Mouse (Mus musculus): ENCODE measurements around the gene Dnajc30. TPM values are rescaled to one million over a fixed set of nuclear protein-coding genes. Genes with fewer than 3 reads are reported as not detected.
A peak's percentile ranks its signal among the peaks of the same experiment; 100 is the strongest.

The Dnajc30 gene
- polyA plus RNA-seq, 1 experiment, result 46.6 TPM

DNA sequence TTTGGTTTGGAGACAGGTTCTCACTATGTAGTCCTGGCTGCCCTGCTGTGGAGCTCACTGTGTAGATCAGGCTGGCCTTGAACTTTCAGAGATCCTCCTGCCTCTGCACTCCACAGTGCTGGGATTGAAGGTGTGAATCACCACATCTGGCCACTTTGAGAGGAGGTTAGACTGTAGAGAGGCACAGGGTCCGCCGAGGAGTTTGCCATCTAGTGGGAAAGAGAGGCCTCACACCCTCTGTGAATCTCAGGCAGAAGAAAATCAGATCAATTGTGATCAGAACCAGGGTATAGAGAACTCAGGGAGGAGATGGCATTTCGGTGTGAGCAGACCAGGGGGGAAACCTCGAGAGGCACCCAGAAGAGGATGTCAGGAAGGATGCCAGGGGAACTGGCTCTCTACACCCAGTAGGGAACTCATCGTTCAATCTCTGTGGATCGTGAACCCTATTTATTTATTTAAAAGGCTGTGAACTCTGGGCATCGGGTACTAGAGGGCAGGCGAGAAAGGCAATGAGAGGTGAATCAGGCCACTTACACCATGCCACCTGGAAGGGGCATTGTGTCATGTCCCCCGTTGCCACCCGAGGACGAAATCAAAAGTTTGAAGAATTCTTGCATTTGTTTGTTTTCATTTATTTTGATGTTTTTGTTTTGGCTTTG, 40.1 kb downstream of the Dnajc30 start:
- no peak for DNase-seq
- Histone ChIP-seq H3K27ac (ENCODE audit: insufficient read depth, low read length) (no peak overlapping the region), H3K4me3 (replicated peaks; ENCODE audit: insufficient read depth, low read depth, low read length) (no peak overlapping the region), H3K27me3 (ENCODE audit: control insufficient read depth, insufficient read depth, low read length) (no peaks in the 10 kb centered on the region), H3K4me1 (ENCODE audit: control insufficient read depth, insufficient read depth, low read length) (no peaks in the 10 kb centered on the region)
- TF ChIP-seq CTCF (IDR thresholded peaks at IDR 0.05; ENCODE audit: borderline replicate concordance, insufficient read depth, low read depth, low read length) (peak; percentile 32; the same call in 1 of the 2 replicates), POLR2A (IDR thresholded peaks at IDR 0.05; ENCODE audit: borderline replicate concordance, insufficient read depth, low read length) (no peak)
- WGBS, result 59% methylated on average over 11 of the region's 11 CpGs

DNA sequence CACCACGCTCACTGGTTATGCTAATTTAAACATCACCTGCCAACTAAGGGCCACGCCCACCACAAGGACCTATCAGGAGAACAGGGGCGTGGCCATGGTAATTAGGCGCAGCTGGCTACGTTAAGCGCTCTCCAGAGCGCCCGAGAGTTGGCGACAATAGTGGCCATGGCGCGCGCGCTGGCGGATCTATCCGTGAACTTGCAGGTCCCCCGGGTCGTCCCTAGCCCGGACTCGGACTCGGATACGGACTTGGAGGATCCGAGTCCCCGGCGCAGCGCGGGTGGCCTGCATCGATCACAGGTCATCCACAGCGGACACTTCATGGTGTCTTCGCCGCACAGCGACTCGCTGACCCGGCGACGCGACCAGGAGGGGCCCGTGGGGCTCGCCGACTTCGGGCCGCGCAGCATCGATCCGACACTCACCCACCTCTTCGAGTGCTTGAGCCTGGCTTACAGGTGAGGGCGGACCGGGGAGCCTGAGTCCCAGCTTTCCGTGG, 42.8 kb downstream of the Dnajc30 start:
- H3K4me3 ChIP-seq (replicated peaks; ENCODE audit: insufficient read depth, low read depth, low read length), result peak overlapping the region; percentile 37
- whole genome bisulfite sequencing, result under 1% methylated on average over 48 of the region's 48 CpGs
- peak; percentile 36 to 46 for DNase-seq
- no peaks in the 10 kb centered on the region for H3K27me3 ChIP-seq (ENCODE audit: control insufficient read depth, insufficient read depth, low read length)
- H3K27ac ChIP-seq (ENCODE audit: insufficient read depth, low read length), result no peak overlapping the region
- TF ChIP-seq CTCF (IDR thresholded peaks at IDR 0.05; ENCODE audit: borderline replicate concordance, insufficient read depth, low read depth, low read length), result no peak
- no peak for TF ChIP-seq POLR2A (IDR thresholded peaks at IDR 0.05; ENCODE audit: borderline replicate concordance, insufficient read depth, low read length)
- H3K4me1 ChIP-seq (ENCODE audit: control insufficient read depth, insufficient read depth, low read length), result no peaks in the 10 kb centered on the region

DNA sequence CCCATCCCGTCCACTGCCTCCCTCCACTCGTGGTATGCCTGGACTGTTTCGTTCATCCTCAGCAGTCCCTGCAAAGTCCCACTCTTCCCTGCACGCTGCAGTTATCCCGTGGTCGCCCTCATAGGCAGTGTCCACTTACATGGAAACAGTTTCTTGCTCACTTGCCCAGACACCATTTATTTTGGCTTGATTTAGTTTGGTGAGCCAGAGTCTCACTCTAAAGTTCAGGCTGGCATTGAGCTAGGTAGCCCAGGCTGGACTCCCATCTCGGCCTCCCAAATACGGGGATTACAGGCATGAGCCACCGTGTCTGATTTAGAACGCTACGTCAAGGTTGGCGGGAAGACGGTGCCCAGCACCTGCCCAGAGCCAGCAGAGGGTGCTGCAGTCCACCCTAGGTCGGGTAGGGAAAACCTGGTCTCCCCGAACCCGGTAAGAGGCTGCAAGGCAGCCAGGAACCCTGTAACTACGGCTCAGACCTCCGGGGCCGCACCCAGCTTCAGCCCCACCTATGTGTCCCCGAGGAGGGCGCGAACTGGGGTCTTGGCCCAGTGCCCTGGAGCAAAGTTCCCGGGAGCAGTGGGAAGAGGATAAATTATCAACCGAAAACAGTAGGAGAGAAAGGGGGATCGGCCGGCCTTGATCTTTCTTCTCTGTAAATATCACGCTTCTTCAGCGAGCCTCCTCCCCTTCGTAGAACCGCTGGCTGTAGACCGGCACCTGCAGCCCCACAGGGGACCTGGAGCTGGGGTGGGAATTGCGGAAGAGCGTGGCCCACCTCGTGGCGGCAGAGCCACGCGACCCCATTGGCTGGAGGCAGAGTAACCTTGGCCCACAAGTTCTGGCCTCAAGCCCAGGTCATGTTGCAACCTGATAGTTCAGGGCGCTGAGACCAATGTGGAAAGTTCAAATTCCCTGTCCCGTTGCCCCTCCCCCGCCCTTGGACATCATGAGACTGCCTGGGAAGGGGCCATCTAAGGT, 43.8 kb downstream of the Dnajc30 start:
- DNase-seq, result peak; percentile 48 to 58
- Histone ChIP-seq H3K4me3 (replicated peaks; ENCODE audit: insufficient read depth, low read depth, low read length) (no peak overlapping the region), H3K4me1 (ENCODE audit: control insufficient read depth, insufficient read depth, low read length) (no peaks in the 10 kb centered on the region), H3K27me3 (ENCODE audit: control insufficient read depth, insufficient read depth, low read length) (no peaks in the 10 kb centered on the region), H3K27ac (ENCODE audit: insufficient read depth, low read length) (no peak overlapping the region)
- 7% methylated on average over 40 of the region's 40 CpGs for WGBS
- no peak for TF ChIP-seq POLR2A (IDR thresholded peaks at IDR 0.05; ENCODE audit: borderline replicate concordance, insufficient read depth, low read length)
- peak; percentile 73 for TF ChIP-seq CTCF (IDR thresholded peaks at IDR 0.05; ENCODE audit: borderline replicate concordance, insufficient read depth, low read depth, low read length)

DNA sequence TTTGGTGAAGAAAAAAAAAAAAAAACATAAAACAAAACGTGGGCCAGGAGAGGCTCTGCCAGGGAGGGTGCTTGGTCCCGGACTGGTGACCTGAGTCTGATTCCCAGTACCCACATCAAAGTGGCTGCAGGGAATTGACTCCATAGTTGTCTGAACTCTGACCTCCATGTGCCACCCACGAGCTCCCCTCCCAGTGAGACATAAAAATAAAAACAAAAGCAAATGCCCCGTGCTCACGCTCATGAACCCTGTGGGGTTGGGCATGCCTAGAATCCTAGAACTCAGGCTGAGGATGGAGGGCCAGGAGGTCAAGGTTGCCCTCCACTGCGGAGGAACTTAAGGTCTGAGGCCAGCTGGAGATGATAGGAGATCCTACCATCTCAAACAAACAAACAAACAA, 45.0 kb downstream of the Dnajc30 start:
- Histone ChIP-seq H3K4me1 (ENCODE audit: control insufficient read depth, insufficient read depth, low read length) (no peaks in the 10 kb centered on the region), H3K27ac (ENCODE audit: insufficient read depth, low read length) (no peak overlapping the region), H3K27me3 (ENCODE audit: control insufficient read depth, insufficient read depth, low read length) (no peaks in the 10 kb centered on the region), H3K4me3 (replicated peaks; ENCODE audit: insufficient read depth, low read depth, low read length) (no peak overlapping the region)
- DNase-seq, result no peak
- WGBS, result 60% methylated on average over 6 of the region's 6 CpGs
- TF ChIP-seq CTCF (IDR thresholded peaks at IDR 0.05; ENCODE audit: borderline replicate concordance, insufficient read depth, low read depth, low read length), result no peak
- no peak for TF ChIP-seq POLR2A (IDR thresholded peaks at IDR 0.05; ENCODE audit: borderline replicate concordance, insufficient read depth, low read length)

DNA sequence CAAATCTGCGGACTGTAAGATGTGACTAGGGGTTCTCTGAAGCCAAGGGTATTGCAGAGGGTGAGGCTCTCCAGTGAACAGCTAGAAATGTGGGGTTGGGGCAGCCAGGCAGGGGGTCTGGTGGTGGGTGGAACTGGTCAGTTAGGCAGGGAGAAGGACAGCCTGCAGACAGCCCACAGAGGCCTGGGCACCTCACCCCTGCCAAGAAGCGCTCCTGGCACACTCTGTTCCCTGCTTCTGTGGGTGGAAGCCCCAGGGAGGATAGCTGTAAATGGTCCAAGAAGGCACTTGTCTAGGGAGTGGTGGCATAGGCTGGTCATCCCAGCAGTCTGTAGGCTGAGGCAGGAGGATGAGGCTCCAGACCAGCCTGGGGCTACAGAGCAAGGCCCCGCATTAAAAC, 45.4 kb downstream of the Dnajc30 start:
- 88% methylated on average over 3 of the region's 3 CpGs for whole genome bisulfite sequencing
- Histone ChIP-seq H3K27ac (ENCODE audit: insufficient read depth, low read length) (no peak overlapping the region), H3K27me3 (ENCODE audit: control insufficient read depth, insufficient read depth, low read length) (no peaks in the 10 kb centered on the region), H3K4me3 (replicated peaks; ENCODE audit: insufficient read depth, low read depth, low read length) (no peak overlapping the region), H3K4me1 (ENCODE audit: control insufficient read depth, insufficient read depth, low read length) (no peaks in the 10 kb centered on the region)
- no peak for DNase-seq
- no peak for TF ChIP-seq CTCF (IDR thresholded peaks at IDR 0.05; ENCODE audit: borderline replicate concordance, insufficient read depth, low read depth, low read length)
- no peak for TF ChIP-seq POLR2A (IDR thresholded peaks at IDR 0.05; ENCODE audit: borderline replicate concordance, insufficient read depth, low read length)

DNA sequence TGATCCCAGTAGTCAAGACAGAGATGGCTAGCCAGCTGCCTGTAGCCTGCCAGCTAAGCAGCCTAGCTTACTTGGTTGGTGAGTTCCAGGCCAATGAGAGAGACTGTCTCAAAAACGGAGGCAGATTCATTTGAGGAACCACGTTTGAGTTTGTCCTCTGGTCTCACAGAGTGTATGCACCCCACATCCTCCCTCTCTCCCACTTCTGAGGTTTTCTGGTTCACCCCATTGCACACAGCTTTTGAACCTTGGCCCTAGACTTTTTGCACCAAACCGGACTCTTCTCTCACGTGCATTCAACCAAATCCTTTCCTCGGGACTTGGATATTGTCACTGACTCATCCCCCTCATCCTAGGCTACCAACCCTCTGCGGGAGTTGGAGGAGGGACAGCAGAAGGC, 46.0 kb downstream of the Dnajc30 start:
- DNase-seq, result no peak
- WGBS, result 45% methylated on average over 6 of the region's 6 CpGs
- H3K4me3 ChIP-seq (replicated peaks; ENCODE audit: insufficient read depth, low read depth, low read length), result no peak overlapping the region
- H3K27ac ChIP-seq (ENCODE audit: insufficient read depth, low read length), result no peak overlapping the region
- H3K4me1 ChIP-seq (ENCODE audit: control insufficient read depth, insufficient read depth, low read length), result no peaks in the 10 kb centered on the region
- TF ChIP-seq CTCF (IDR thresholded peaks at IDR 0.05; ENCODE audit: borderline replicate concordance, insufficient read depth, low read depth, low read length), result no peak
- no peaks in the 10 kb centered on the region for H3K27me3 ChIP-seq (ENCODE audit: control insufficient read depth, insufficient read depth, low read length)

DNA sequence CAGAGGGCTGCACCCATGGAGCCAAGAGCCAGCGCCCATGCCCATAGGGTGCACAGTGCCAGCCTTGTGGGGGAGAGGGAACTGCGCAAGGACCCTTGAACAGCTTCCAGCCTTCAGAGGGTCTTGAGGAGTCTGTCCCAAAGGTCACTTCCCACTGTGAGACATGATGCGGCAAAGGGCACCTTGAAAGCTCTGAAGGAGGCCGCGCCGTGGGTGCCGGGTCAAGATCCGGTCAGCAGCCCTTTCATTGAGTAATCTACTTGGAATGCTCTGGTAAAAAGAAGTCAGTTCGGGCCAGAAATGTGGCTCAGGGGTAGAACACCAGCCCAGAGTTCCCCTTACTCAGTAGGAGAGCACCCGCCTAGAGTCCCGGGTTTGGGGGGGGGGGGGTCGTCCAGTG, 49.8 kb downstream of the Dnajc30 start:
- H3K4me1 ChIP-seq (ENCODE audit: control insufficient read depth, insufficient read depth, low read length), result no peaks in the 10 kb centered on the region
- H3K27ac ChIP-seq (ENCODE audit: insufficient read depth, low read length), result no peak overlapping the region
- WGBS, result 82% methylated on average over 12 of the region's 12 CpGs
- DNase-seq, result no peak
- TF ChIP-seq POLR2A (IDR thresholded peaks at IDR 0.05; ENCODE audit: borderline replicate concordance, insufficient read depth, low read length) (no peak), CTCF (IDR thresholded peaks at IDR 0.05; ENCODE audit: borderline replicate concordance, insufficient read depth, low read depth, low read length) (no peak)
- H3K4me3 ChIP-seq (replicated peaks; ENCODE audit: insufficient read depth, low read depth, low read length), result no peak overlapping the region
- no peaks in the 10 kb centered on the region for H3K27me3 ChIP-seq (ENCODE audit: control insufficient read depth, insufficient read depth, low read length)
